Mouse (Mus musculus): ENCODE data around the gene Gm6460. TPM values are rescaled to one million over a fixed set of nuclear protein-coding genes. Genes with fewer than 3 reads are reported as not detected.

The Gm6460 gene
- not detected for polyA plus RNA-seq (2012; fragmentation: generic; extraction: Trizol)

GRCm38 (mm10) chr5:11594613-11595012 is at the start of gene Gm6460:
Gene Gm6460 (plus strand): TSS chr5:11594913.

Other genes starting within 250 kb of the Gm6460 start
- gene Gm8897, start 178.5 kb upstream of the Gm6460 start, polyA plus RNA-seq (2012; fragmentation: generic; extraction: Trizol), result not detected
- gene Gm8906, start 92.2 kb upstream of the Gm6460 start, polyA plus RNA-seq (2012; fragmentation: generic; extraction: Trizol), result not detected
- not detected for gene Gm8922, start 87.0 kb downstream of the Gm6460 start, polyA plus RNA-seq (2012; fragmentation: generic; extraction: Trizol)
- gene Gm8926, start 175.6 kb downstream of the Gm6460 start, polyA plus RNA-seq (2012; fragmentation: generic; extraction: Trizol), result not detected